Mouse (Mus musculus) cortical plate, adult 2 months (tissue): ENCODE data around the gene Nfxl1.

ENCODE experiments used
- CTCF ChIP-seq: fragments of 200-500 bp; IDR thresholded peaks from 2 replicates; pipeline ENCODE4 v1.5.1; 2011; ENCODE audit warnings: mild to moderate bottlenecking, control low read depth, low read length; ENCODE audit not compliant: insufficient read depth; ENCODE audit errors: extremely low read depth
- POLR2A ChIP-seq: fragments of 200-500 bp; IDR thresholded peaks from 2 replicates; pipeline ENCODE4 v1.6.1; 2011; ENCODE audit warnings: mild to moderate bottlenecking, low read length, control low read depth; ENCODE audit not compliant: insufficient read depth; ENCODE audit errors: extremely low read depth

DNA sequence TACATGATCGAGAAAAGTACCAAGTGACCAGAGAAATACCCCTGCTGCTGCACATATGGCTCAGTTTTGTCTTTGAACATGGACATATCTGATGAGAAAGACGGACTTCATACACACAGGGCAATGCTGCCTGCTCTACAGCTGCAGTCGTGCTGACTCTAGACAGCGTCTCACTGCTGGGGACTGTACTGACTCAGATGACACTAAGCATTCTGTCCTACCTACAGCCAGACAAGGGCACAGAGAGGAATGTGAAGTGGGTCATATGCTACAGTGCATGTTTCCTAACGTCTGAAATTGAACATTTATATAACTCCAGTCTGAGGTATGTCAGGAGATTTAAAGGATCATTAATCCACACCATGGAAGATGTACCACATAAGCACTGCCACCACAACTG lies 45.7 kb downstream of the Nfxl1 start:
- TF ChIP-seq CTCF = no peak
- TF ChIP-seq POLR2A = no peak
